Mouse (Mus musculus): Measurements from ENCODE around the gene Vezt. TPM values are rescaled to one million over a fixed set of nuclear protein-coding genes. Genes with fewer than 3 reads are reported as not detected.

The Vezt gene
- polyA plus RNA-seq, 1 experiment from 2014 or later, result 43.4 TPM

GRCm38 (mm10) chr10:93918087-93918486, 117.5 kb downstream of the Vezt start:
- Histone ChIP-seq H3K4me2 (ENCODE audit: low read depth) (no peak overlapping the region), H3K9me3 (ENCODE audit: control insufficient read depth, low read length) (no peaks in the 10 kb centered on the region), H3K36me3 (ENCODE audit: control insufficient read depth, insufficient read depth, low read length) (no peaks in the 10 kb centered on the region), H3K27me3 (ENCODE audit: control insufficient read depth, insufficient read depth, low read length) (no peaks in the 10 kb centered on the region), H3K4me3 (ENCODE audit: low read depth, low read length) (no peak overlapping the region), H3K4me1 (ENCODE audit: control insufficient read depth, insufficient read depth, low read length) (no peaks in the 10 kb centered on the region; the same call in 1 of the 2 replicates), H3K27ac (ENCODE audit: low read depth, low read length) (no peak overlapping the region), H3K9ac (ENCODE audit: low read length) (no peak overlapping the region)
- ATAC-seq (ENCODE audit: insufficient read depth, low FRiP score, low TSS enrichment) (no peak), DNase-seq (ENCODE audit: low spot score) (no peak)
- 91% methylated on average over 2 of the region's 2 CpGs for WGBS

- Histone ChIP-seq H3K4me3 (ENCODE audit: low read depth, low read length) (no peak overlapping the region), H3K27ac (ENCODE audit: low read depth, low read length) (no peak overlapping the region), H3K4me2 (ENCODE audit: low read depth) (no peak overlapping the region), H3K36me3 (ENCODE audit: control insufficient read depth, insufficient read depth, low read length) (no peaks in the 10 kb centered on the region), H3K4me1 (ENCODE audit: control insufficient read depth, insufficient read depth, low read length) (no peaks in the 10 kb centered on the region; the same call in 1 of the 2 replicates), H3K9ac (ENCODE audit: low read length) (no peak overlapping the region), H3K9me3 (ENCODE audit: control insufficient read depth, low read length) (no peaks in the 10 kb centered on the region), H3K27me3 (ENCODE audit: control insufficient read depth, insufficient read depth, low read length) (no peaks in the 10 kb centered on the region)
- DNase-seq (ENCODE audit: low spot score) (no peak), ATAC-seq (ENCODE audit: insufficient read depth, low FRiP score, low TSS enrichment) (no peak)
- WGBS, result 78% methylated on average over 2 of the region's 2 CpGs
Measured at GRCm38 (mm10) chr10:93916778-93917177, 118.8 kb downstream of the Vezt start.

GRCm38 (mm10) chr10:93915531-93916275, 119.9 kb downstream of the Vezt start:
- Histone ChIP-seq H3K4me2 (ENCODE audit: low read depth) (no peak overlapping the region), H3K4me3 (ENCODE audit: low read depth, low read length) (no peak overlapping the region), H3K4me1 (ENCODE audit: control insufficient read depth, insufficient read depth, low read length) (no peaks in the 10 kb centered on the region; the same call in 1 of the 2 replicates), H3K36me3 (ENCODE audit: control insufficient read depth, insufficient read depth, low read length) (no peaks in the 10 kb centered on the region), H3K27ac (ENCODE audit: low read depth, low read length) (no peak overlapping the region), H3K27me3 (ENCODE audit: control insufficient read depth, insufficient read depth, low read length) (no peaks in the 10 kb centered on the region), H3K9me3 (ENCODE audit: control insufficient read depth, low read length) (no peaks in the 10 kb centered on the region), H3K9ac (ENCODE audit: low read length) (no peak overlapping the region)
- DNase-seq (ENCODE audit: low spot score), result no peak
- 49% methylated on average over 11 of the region's 11 CpGs for WGBS
- ATAC-seq (ENCODE audit: insufficient read depth, low FRiP score, low TSS enrichment), result no peak

- no peak for ATAC-seq (ENCODE audit: insufficient read depth, low FRiP score, low TSS enrichment)
- WGBS, result 91% methylated on average over 5 of the region's 5 CpGs
- Histone ChIP-seq H3K36me3 (ENCODE audit: control insufficient read depth, insufficient read depth, low read length) (no peaks in the 10 kb centered on the region), H3K4me2 (ENCODE audit: low read depth) (no peak overlapping the region), H3K9ac (ENCODE audit: low read length) (no peak overlapping the region), H3K27me3 (ENCODE audit: control insufficient read depth, insufficient read depth, low read length) (no peaks in the 10 kb centered on the region), H3K4me1 (ENCODE audit: control insufficient read depth, insufficient read depth, low read length) (no peaks in the 10 kb centered on the region; the same call in 1 of the 2 replicates), H3K9me3 (ENCODE audit: control insufficient read depth, low read length) (no peaks in the 10 kb centered on the region), H3K27ac (ENCODE audit: low read depth, low read length) (no peak overlapping the region), H3K4me3 (ENCODE audit: low read depth, low read length) (no peak overlapping the region)
- DNase-seq (ENCODE audit: low spot score), result no peak
Measured at GRCm38 (mm10) chr10:93913525-93913924, 122.1 kb downstream of the Vezt start.

- H3K27me3 ChIP-seq (ENCODE audit: control insufficient read depth, insufficient read depth, low read length), result no peaks in the 10 kb centered on the region
- WGBS, result 92% methylated on average over 1 of the region's 1 CpGs
- no peak for DNase-seq (ENCODE audit: low spot score)
- no peaks in the 10 kb centered on the region for H3K36me3 ChIP-seq (ENCODE audit: control insufficient read depth, insufficient read depth, low read length)
- no peaks in the 10 kb centered on the region; the same call in 1 of the 2 replicates for H3K4me1 ChIP-seq (ENCODE audit: control insufficient read depth, insufficient read depth, low read length)
- ATAC-seq (ENCODE audit: insufficient read depth, low FRiP score, low TSS enrichment), result no peak
- no peak overlapping the region for H3K27ac ChIP-seq (ENCODE audit: low read depth, low read length)
- H3K4me3 ChIP-seq (ENCODE audit: low read depth, low read length), result no peak overlapping the region
- H3K9me3 ChIP-seq (ENCODE audit: control insufficient read depth, low read length), result no peaks in the 10 kb centered on the region
- H3K4me2 ChIP-seq (ENCODE audit: low read depth), result no peak overlapping the region
- H3K9ac ChIP-seq (ENCODE audit: low read length), result no peak overlapping the region
Measured at GRCm38 (mm10) chr10:93912917-93913316, 122.7 kb downstream of the Vezt start.

GRCm38 (mm10) chr10:93912136-93912855, 123.3 kb downstream of the Vezt start:
- no peaks in the 10 kb centered on the region for H3K9me3 ChIP-seq (ENCODE audit: control insufficient read depth, low read length)
- no peak overlapping the region for H3K4me3 ChIP-seq (ENCODE audit: low read depth, low read length)
- H3K36me3 ChIP-seq (ENCODE audit: control insufficient read depth, insufficient read depth, low read length), result no peaks in the 10 kb centered on the region
- H3K27ac ChIP-seq (ENCODE audit: low read depth, low read length), result no peak overlapping the region
- WGBS, result 82% methylated on average over 5 of the region's 5 CpGs
- no peaks in the 10 kb centered on the region for H3K4me1 ChIP-seq (ENCODE audit: control insufficient read depth, insufficient read depth, low read length)
- no peak for ATAC-seq (ENCODE audit: insufficient read depth, low FRiP score, low TSS enrichment)
- no peak overlapping the region for H3K9ac ChIP-seq (ENCODE audit: low read length)
- no peaks in the 10 kb centered on the region for H3K27me3 ChIP-seq (ENCODE audit: control insufficient read depth, insufficient read depth, low read length)
- no peak overlapping the region for H3K4me2 ChIP-seq (ENCODE audit: low read depth)
- no peak for DNase-seq (ENCODE audit: low spot score)

GRCm38 (mm10) chr10:93911326-93911725, 124.3 kb downstream of the Vezt start:
- ATAC-seq (ENCODE audit: insufficient read depth, low FRiP score, low TSS enrichment) (no peak), DNase-seq (ENCODE audit: low spot score) (no peak)
- WGBS, result 85% methylated on average over 5 of the region's 5 CpGs
- H3K4me1 ChIP-seq (ENCODE audit: control insufficient read depth, insufficient read depth, low read length), result no peaks in the 10 kb centered on the region
- H3K4me2 ChIP-seq (ENCODE audit: low read depth), result no peak overlapping the region
- H3K9me3 ChIP-seq (ENCODE audit: control insufficient read depth, low read length), result no peaks in the 10 kb centered on the region
- no peak overlapping the region for H3K4me3 ChIP-seq (ENCODE audit: low read depth, low read length)
- H3K27me3 ChIP-seq (ENCODE audit: control insufficient read depth, insufficient read depth, low read length), result no peaks in the 10 kb centered on the region
- H3K9ac ChIP-seq (ENCODE audit: low read length), result no peak overlapping the region
- H3K36me3 ChIP-seq (ENCODE audit: control insufficient read depth, insufficient read depth, low read length), result no peaks in the 10 kb centered on the region
- no peak overlapping the region for H3K27ac ChIP-seq (ENCODE audit: low read depth, low read length)

GRCm38 (mm10) chr10:93909811-93910446, 125.7 kb downstream of the Vezt start:
- no peak for ATAC-seq (ENCODE audit: insufficient read depth, low FRiP score, low TSS enrichment)
- H3K27ac ChIP-seq (ENCODE audit: low read depth, low read length), result no peak overlapping the region
- H3K4me3 ChIP-seq (ENCODE audit: low read depth, low read length), result no peak overlapping the region
- no peaks in the 10 kb centered on the region for H3K9me3 ChIP-seq (ENCODE audit: control insufficient read depth, low read length)
- no peaks in the 10 kb centered on the region for H3K27me3 ChIP-seq (ENCODE audit: control insufficient read depth, insufficient read depth, low read length)
- H3K4me1 ChIP-seq (ENCODE audit: control insufficient read depth, insufficient read depth, low read length), result no peaks in the 10 kb centered on the region
- WGBS, result 74% methylated on average over 5 of the region's 5 CpGs
- H3K9ac ChIP-seq (ENCODE audit: low read length), result no peak overlapping the region
- no peak overlapping the region for H3K4me2 ChIP-seq (ENCODE audit: low read depth)
- no peak for DNase-seq (ENCODE audit: low spot score)
- H3K36me3 ChIP-seq (ENCODE audit: control insufficient read depth, insufficient read depth, low read length), result no peaks in the 10 kb centered on the region
